Mouse (Mus musculus): ENCODE measurements around the gene Olfr555.
"Not testable (repeated sequence)": the region's sequence is repeated elsewhere in the genome, so short reads cannot be mapped to it uniquely, and the experiment has no call there.

Olfr555 gene

DNA sequence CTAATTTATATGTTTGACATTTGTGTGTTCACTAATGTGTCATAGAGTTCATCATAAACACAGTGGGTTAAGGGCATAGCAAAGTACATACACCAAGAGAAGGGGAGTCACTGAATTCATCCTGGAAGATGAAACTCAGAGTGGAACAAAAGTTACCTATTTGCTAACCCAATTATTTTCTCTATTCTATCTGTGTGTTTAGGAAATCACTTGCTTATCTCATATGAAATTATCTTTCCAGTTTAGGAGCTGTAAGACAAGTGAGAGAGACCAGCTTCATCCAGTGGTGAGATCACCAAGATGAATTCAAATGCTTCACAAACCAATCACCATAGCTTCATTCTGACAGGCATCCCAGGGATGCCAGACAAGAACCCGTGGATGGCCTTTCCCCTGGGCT, at the start of gene Olfr555:
Gene Olfr555 (plus strand): TSS at position 301 of the 400 bp plus-strand sequence.
- DNase-seq = no peak

- DNase-seq = no peak
Observed at GRCm38 (mm10) chr7:102618118-102618517, 40.5 kb upstream of the Olfr555 start, which contains the start of gene Olfr553. Gene Olfr553 (minus strand): TSS chr7:102618218.

GRCm38 (mm10) chr7:102619608-102620007, 39.0 kb upstream of the Olfr555 start:
- DNase-seq = no peak

GRCm38 (mm10) chr7:102620368-102620767, 38.3 kb upstream of the Olfr555 start:
- not testable (repeated sequence) for DNase-seq

DNA sequence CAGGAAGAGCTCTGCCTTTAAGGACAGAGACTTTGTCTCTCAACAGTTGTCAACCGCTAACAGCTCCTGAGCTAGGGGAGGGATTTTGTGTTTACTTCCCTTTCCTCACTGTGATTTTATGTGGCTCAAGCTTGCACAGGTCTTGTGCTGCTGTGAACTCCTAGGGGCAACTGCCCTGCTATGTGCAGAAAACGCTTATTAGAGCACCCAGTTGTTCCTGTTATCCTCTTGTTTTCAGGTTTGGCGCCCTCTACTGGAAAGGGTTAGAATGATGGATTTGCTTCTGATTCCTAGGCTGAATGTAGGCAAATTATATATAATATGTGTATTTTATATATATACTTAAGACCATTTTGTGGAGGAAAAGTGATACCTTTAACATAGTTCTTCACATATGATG, 22.0 kb upstream of the Olfr555 start:
- peak; percentile 8 for DNase-seq

DNA sequence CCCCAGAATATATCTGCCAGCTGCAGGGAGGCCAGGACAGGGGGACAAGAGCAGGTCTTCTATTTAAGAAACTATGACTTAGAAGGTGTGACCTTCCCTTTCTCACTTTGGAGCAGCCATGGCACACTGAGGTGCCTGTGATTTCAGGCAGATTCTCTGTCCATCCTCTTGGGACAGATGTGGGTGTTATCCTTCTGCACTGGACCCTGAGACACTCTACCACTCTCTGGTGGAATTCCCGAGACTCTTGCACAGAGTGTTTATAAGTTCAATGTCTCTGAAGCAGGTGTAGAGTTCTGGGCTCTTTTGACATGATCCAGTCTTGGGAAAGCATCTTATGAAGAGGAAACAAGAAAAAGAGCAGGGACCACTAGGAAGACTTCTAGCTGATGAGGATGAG, 20.5 kb upstream of the Olfr555 start, which contains the start of gene Olfr554:
Gene Olfr554 (plus strand): TSS at position 301 of the 400 bp plus-strand sequence.
- no peak for DNase-seq

DNA sequence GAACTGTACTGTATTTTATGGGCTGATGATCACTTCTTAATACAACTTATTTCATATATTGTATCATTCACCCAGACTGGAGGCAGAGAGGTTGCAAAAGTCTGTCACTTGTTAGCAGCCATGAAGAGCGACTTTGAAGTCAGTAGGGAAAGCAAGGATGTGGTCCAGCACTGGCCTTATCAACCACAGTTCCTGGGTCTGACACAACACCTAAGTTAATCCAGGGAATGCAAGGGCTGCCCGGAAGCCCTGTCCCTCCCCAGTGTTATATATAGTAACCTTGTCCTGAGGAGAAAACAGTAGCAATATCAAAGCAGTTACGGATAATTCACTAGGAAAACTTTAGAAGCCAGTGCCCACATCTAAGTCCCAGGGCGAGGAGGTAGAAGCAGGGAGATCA, 13.7 kb upstream of the Olfr555 start:
- not testable (repeated sequence) for DNase-seq

GRCm38 (mm10) chr7:102664599-102664998, 6.0 kb downstream of the Olfr555 start, which contains the start of gene Olfr556:
Gene Olfr556 (plus strand): TSS chr7:102664899.
- no peak for DNase-seq

GRCm38 (mm10) chr7:102665378-102665777, 6.8 kb downstream of the Olfr555 start:
- DNase-seq = no peak

DNA sequence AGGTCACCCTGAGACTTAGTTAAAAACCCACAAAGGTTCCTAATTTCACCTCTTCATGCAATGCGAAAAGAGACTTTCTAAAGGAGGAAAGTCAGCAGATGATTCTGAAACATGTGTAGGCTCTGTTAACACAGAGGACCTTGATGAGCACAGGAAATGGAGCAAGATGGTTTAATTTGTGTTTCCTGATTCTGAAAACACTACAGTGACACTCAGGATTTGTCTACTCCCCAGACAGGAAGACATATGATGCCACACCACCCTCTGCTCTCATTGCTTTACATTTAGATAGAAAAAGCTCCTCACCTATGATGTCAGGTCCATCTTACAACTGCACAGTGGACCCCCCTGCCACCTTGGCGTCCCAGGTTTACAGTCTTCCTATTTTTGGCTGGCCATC, 17.6 kb downstream of the Olfr555 start:
- DNase-seq = no peak

DNA sequence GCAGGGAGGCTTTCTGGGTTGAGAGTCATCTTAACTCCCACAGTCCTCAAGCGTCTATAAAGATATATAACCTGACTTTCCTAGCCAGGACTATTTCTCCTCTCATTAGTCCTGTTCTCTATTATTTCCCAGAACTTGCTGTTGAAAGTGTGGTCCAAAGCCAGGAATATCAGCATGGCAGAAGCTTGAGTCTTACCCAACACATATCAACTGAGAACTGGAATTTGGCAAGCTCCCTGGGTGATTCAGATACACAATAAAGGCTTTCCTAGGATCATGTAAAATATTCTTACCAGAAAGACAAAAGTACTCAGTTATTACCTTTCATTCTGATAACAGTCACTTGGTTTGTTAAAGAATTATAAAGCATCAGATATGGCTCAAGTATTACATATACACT, 23.3 kb downstream of the Olfr555 start:
- no peak for DNase-seq

- DNase-seq = peak; percentile 88
Observed at GRCm38 (mm10) chr7:102686944-102687501, 28.4 kb downstream of the Olfr555 start, which contains the start of gene Trim68. Gene Trim68 (minus strand): TSS chr7:102687327.

DNA sequence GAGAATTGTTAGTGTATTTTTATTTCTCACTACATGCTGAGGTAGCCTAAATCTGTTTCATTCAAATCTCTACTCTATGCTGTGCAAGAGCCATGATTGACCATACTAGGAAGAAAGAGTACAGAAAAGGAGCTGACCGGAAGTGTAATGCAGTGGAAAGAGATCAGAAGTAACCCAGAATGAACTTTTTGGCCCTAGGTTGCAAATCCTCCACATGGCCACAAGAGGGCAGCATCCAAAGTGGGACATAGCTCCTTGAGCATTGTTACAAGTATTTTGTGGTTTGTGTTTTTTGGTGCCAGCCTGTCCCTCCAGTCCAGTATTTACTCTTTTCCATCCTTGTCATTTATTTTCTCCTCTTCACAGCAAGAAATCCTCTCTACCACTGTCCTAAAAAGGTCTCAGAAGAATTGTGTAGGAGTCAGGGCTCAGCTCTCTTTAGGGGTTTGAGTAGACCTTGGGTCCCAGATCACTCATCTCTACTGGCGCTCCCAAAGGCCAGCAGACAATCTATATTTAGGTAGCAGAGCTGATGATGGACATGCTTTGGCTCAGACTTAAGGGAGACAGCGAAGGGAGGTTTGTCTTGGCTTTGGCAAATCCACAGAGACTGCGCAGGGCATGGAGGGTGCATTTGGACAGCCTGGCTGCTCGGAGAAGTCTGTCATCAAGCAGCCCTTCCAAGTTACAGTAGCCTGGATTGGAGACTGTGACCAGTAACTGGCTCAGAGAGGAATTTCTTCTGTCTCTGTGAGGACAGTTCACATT, 36.9 kb downstream of the Olfr555 start, which contains the start of gene Olfr557:
Gene Olfr557 (plus strand): TSS at position 553 of the 768 bp plus-strand sequence.
- peak; percentile 13 for DNase-seq

- DNase-seq = no peak
Observed at GRCm38 (mm10) chr7:102698461-102698860, 39.8 kb downstream of the Olfr555 start.

DNA sequence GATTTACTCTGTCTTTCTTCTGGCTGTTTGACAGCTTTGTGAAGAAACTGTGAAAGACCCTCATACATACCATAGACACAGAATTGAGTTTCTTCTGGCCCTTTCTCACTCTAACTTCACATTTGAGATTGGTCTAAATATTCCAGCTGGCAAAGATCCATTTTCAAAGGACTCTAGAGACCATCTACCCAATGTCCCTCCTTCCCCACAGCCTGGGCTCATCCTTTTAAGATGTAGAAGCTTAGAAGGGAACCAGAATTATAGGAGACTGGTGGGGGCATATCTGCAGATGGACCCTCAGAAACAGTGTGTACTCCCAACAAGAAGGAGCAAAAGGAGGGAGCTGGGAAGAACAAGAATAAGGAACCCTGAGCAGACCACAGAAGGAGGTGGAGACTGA, 43.3 kb downstream of the Olfr555 start, which contains the start of gene Olfr558:
Gene Olfr558 (plus strand): TSS at position 301 of the 400 bp plus-strand sequence.
- DNase-seq = no peak
